Mouse (Mus musculus) intestine, postnatal 0 days (tissue): ENCODE measurements around the gene Cenpi. TPM values are rescaled to one million over a fixed set of nuclear protein-coding genes. Genes with fewer than 3 reads are reported as not detected.

Experiments
- ATAC-seq: fragments of 200-750 bp; cut with Nextera tagmentation; 2 replicates; pipeline ENCODE4 v1.8.0; 2017; ENCODE audit warnings: mild to moderate bottlenecking, moderate TSS enrichment, moderate library complexity
- H3K27ac ChIP-seq: fragments of 300-500 bp; sonication (generic); 2 replicates; pipeline ENCODE4 v1.5.1; 2014; ENCODE audit warnings: mild to moderate bottlenecking, low read depth, low read length, moderate library complexity
- H3K27me3 ChIP-seq: fragments of 300-500 bp; sonication (generic); replicated peaks from 2 replicates; pipeline ENCODE4 v1.6.1; 2014; ENCODE audit warnings: low read length, mixed read lengths; ENCODE audit not compliant: control insufficient read depth, insufficient read depth
- H3K36me3 ChIP-seq: fragments of 300-500 bp; sonication (generic); 2 replicates; pipeline ENCODE4 v1.6.1; 2014; ENCODE audit warnings: mild to moderate bottlenecking, moderate library complexity; ENCODE audit not compliant: control insufficient read depth, insufficient read depth
- H3K4me1 ChIP-seq: fragments of 300-500 bp; sonication (generic); replicated peaks from 2 replicates; pipeline ENCODE4 v1.6.1; 2014; ENCODE audit warnings: antibody characterized with exemption, low read length, mixed read lengths; ENCODE audit not compliant: control insufficient read depth, insufficient read depth
- H3K4me2 ChIP-seq: fragments of 300-500 bp; sonication (generic); replicated peaks from 2 replicates; pipeline ENCODE4 v1.6.1; 2014; ENCODE audit warnings: low read depth, mild to moderate bottlenecking, moderate library complexity
- H3K4me3 ChIP-seq: fragments of 300-500 bp; sonication (generic); 2 replicates; pipeline ENCODE4 v1.5.1; 2014; ENCODE audit warnings: low read depth, low read length
- H3K9ac ChIP-seq: fragments of 300-500 bp; sonication (generic); 2 replicates; pipeline ENCODE4 v1.6.1; 2014; ENCODE audit warnings: mild to moderate bottlenecking, low read depth, low read length
- H3K9me3 ChIP-seq: fragments of 300-500 bp; sonication (generic); 2 replicates; pipeline ENCODE4 v1.6.1; 2016; ENCODE audit warnings: mixed run types; ENCODE audit not compliant: control insufficient read depth
- CTCF ChIP-seq: sonication (generic); IDR thresholded peaks from 2 replicates; pipeline ENCODE4 v1.5.1; 2016; ENCODE audit warnings: low read depth, mild to moderate bottlenecking, control low read depth, antibody characterized with exemption, moderate library complexity
- WGBS: fragments of 180-500 bp; shearing (Covaris S2); extraction: QIAGEN DNeasy Blood & Tissue Kit; methylation state at CpG from one replicate; pipeline ENCODE4 v1.1.7; 2014; 5-methylcytosine and 5-hydroxymethylcytosine counted together
- polyA plus RNA-seq: library from polyadenylated mRNA; unstranded; fragments of >200 nt; fragmentation: Nextera tagmentation; extraction: Ambion mirVana; gene quantifications from 2 replicates; pipeline ENCODE4 v1.2.1, GENCODE M21; 2015

Gene Cenpi
- polyA plus RNA-seq, 1 experiment from 2014 or later: 7.2 TPM

DNA sequence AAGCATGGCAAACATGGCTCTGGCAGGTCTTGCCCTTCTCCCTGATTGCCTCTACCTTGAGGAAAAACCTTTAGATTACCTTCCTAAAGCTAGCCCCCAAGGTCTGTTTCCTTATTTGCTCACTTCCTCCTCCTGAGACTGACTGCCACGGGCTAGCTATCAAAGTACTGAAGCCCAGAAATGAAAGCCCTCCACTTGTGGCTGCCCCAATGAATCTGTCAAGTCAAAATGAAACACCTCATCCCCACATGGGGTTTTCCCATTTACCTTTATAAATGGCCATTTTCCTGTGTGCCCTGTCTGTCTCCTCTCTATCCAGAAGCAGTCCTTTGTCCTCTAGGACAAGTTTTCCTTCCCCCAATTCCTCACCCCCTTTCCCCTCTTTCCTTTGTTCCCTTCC lies 66.3 kb downstream of the Cenpi start:
- WGBS: 47% methylated on average over 1 of the region's 1 CpGs
- Histone ChIP-seq H3K9me3 (no peaks in the 10 kb centered on the region), H3K36me3 (no peaks in the 10 kb centered on the region), H3K9ac (no peak overlapping the region), H3K27ac (no peak overlapping the region), H3K4me1 (no peaks in the 10 kb centered on the region), H3K27me3 (no peaks in the 10 kb centered on the region), H3K4me2 (no peak overlapping the region), H3K4me3 (no peak overlapping the region)
- ATAC-seq: no peak
- TF ChIP-seq CTCF: no peak

GRCm38 (mm10) chrX:134384896-134385295 lies 77.0 kb downstream of the Cenpi start:
- Histone ChIP-seq H3K9me3 (no peaks in the 10 kb centered on the region), H3K27me3 (no peaks in the 10 kb centered on the region), H3K4me1 (no peaks in the 10 kb centered on the region), H3K27ac (no peak overlapping the region), H3K36me3 (no peaks in the 10 kb centered on the region), H3K4me3 (no peak overlapping the region), H3K4me2 (no peak overlapping the region), H3K9ac (no peak overlapping the region)
- TF ChIP-seq CTCF: no peak
- ATAC-seq: no peak
- 73% methylated on average over 6 of the region's 6 CpGs for WGBS

DNA sequence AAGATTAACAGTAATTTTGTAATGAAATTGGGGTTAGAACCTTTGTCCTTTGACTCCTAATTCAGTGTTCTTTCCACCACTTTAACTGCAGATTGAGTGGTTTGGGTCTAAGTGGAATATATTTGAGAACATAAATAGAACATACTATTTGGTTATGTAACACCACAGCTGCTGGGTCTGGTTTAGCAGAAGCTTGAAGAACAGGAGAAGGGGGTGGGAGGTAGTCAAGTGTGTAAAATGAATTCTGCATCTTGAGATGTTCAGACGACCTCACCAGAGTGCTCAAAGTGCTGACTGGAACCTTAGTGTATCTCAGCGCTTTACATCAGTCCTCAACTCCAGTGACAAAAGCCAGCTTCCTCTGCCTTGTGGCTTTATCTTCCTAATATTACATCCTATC lies 91.1 kb downstream of the Cenpi start:
- no peak overlapping the region for H3K4me3 ChIP-seq
- H3K27ac ChIP-seq: no peak overlapping the region
- 67% methylated on average over 2 of the region's 2 CpGs for WGBS
- no peak overlapping the region for H3K9ac ChIP-seq
- no peaks in the 10 kb centered on the region for H3K27me3 ChIP-seq
- H3K36me3 ChIP-seq: no peaks in the 10 kb centered on the region
- H3K4me2 ChIP-seq: no peak overlapping the region
- H3K9me3 ChIP-seq: no peaks in the 10 kb centered on the region
- H3K4me1 ChIP-seq: no peaks in the 10 kb centered on the region
- no peak for TF ChIP-seq CTCF
- no peak for ATAC-seq

- H3K27ac ChIP-seq: no peak within 1 kb of the TSS
- H3K27me3 ChIP-seq: no peaks in the 10 kb centered on the region
- H3K9ac ChIP-seq: no peak within 1 kb of the TSS
- no peaks in the 10 kb centered on the region for H3K9me3 ChIP-seq
- H3K4me1 ChIP-seq: no peaks in the 10 kb centered on the region
- no peak for ATAC-seq
- no peaks in the 10 kb centered on the region for H3K36me3 ChIP-seq
- peak within 1 kb of the TSS; percentile 32 for H3K4me3 ChIP-seq
- peak within 1 kb of the TSS; percentile 60 for H3K4me2 ChIP-seq
- WGBS: 36% methylated on average over 15 of the region's 15 CpGs
- no peak for TF ChIP-seq CTCF
Observed at GRCm38 (mm10) chrX:134403863-134404583, 96.1 kb downstream of the Cenpi start, which contains the start of gene Drp2. Drp2 (plus strand) TSS chrX:134404551.

GRCm38 (mm10) chrX:134404584-134404955 lies 96.7 kb downstream of the Cenpi start:
- Histone ChIP-seq H3K27ac (no peak overlapping the region), H3K4me2 (peak overlapping the region; percentile 60), H3K36me3 (no peaks in the 10 kb centered on the region), H3K4me3 (peak overlapping the region; percentile 32), H3K4me1 (no peaks in the 10 kb centered on the region), H3K27me3 (no peaks in the 10 kb centered on the region), H3K9ac (no peak overlapping the region), H3K9me3 (no peaks in the 10 kb centered on the region)
- ATAC-seq: no peak
- no peak for TF ChIP-seq CTCF
- WGBS: 29% methylated on average over 12 of the region's 14 CpGs

DNA sequence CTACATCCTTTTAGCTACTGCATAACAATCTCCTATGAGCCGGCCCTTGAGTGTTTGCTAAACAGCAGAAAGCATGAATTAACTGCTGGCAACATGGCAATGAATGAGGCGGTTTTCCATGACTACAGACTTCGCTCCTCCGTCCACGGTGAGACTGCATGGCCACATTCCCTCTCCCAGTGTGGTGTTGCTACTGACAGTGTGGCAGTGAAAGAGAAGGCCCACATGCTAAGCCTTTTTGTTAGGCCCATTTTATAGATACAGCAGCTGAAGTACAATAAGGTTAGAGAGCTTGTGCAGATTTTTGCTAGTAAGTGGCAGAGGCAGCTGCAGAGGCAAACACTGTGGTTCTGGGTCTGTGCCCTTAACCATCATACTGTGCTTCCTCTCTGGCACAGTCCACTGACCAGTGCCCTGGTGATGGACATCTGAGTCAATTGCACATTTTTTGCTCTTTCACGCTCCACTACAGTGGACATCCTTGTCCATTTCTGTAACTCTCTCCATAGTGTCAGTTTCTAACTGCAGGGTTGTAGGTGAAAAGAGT lies 101.5 kb downstream of the Cenpi start:
- Histone ChIP-seq H3K9ac (no peak overlapping the region), H3K36me3 (no peaks in the 10 kb centered on the region), H3K27me3 (no peaks in the 10 kb centered on the region), H3K9me3 (no peaks in the 10 kb centered on the region), H3K27ac (no peak overlapping the region), H3K4me3 (no peak overlapping the region), H3K4me2 (no peak overlapping the region), H3K4me1 (no peaks in the 10 kb centered on the region)
- TF ChIP-seq CTCF: no peak
- no peak for ATAC-seq
- WGBS: 84% methylated on average over 6 of the region's 6 CpGs
